Mouse (Mus musculus): Measurements from ENCODE around the gene Gstp3.
"Not testable (repeated sequence)": the region's sequence is repeated elsewhere in the genome, so short reads cannot be mapped to it uniquely, and the experiment has no call there.

Gstp3 gene

GRCm38 (mm10) chr19:4060899-4061465 lies 1.6 kb upstream of the Gstp3 start:
- no peak for DNase-seq (ENCODE audit: low read depth)

GRCm38 (mm10) chr19:4060044-4060898 lies 902 bp upstream of the Gstp3 start:
- DNase-seq (ENCODE audit: low read depth) = not testable (repeated sequence)

- DNase-seq (ENCODE audit: low read depth) = no peak
Observed at GRCm38 (mm10) chr19:4058581-4058980, 788 bp downstream of the Gstp3 start.

GRCm38 (mm10) chr19:4057962-4058361 lies 1.4 kb downstream of the Gstp3 start:
- DNase-seq (ENCODE audit: low read depth) = no peak

GRCm38 (mm10) chr19:4057389-4057788 lies 2.0 kb downstream of the Gstp3 start:
- no peak for DNase-seq (ENCODE audit: low read depth)

GRCm38 (mm10) chr19:4056727-4057126 lies 2.6 kb downstream of the Gstp3 start:
- no peak for DNase-seq (ENCODE audit: low read depth)

GRCm38 (mm10) chr19:4055947-4056693 lies 3.2 kb downstream of the Gstp3 start:
- no peak for DNase-seq (ENCODE audit: low read depth)

GRCm38 (mm10) chr19:4055216-4055946 lies 4.0 kb downstream of the Gstp3 start:
- no peak for DNase-seq (ENCODE audit: low read depth)

GRCm38 (mm10) chr19:4054613-4055012 lies 4.8 kb downstream of the Gstp3 start:
- DNase-seq (ENCODE audit: low read depth) = no peak

- DNase-seq (ENCODE audit: low read depth) = peak; percentile 68
Observed at GRCm38 (mm10) chr19:4052516-4053030, 6.8 kb downstream of the Gstp3 start.

- DNase-seq (ENCODE audit: low read depth) = peak; percentile 64
Observed at GRCm38 (mm10) chr19:4051741-4052515, 7.4 kb downstream of the Gstp3 start.

GRCm38 (mm10) chr19:4051016-4051415 lies 8.4 kb downstream of the Gstp3 start:
- DNase-seq (ENCODE audit: low read depth) = no peak

- not testable (repeated sequence) for DNase-seq (ENCODE audit: low read depth)
Observed at GRCm38 (mm10) chr19:4049069-4049468, 10.3 kb downstream of the Gstp3 start.

- DNase-seq (ENCODE audit: low read depth) = peak; percentile 89
Observed at GRCm38 (mm10) chr19:4047859-4048258, 11.5 kb downstream of the Gstp3 start.

GRCm38 (mm10) chr19:4046866-4047254 lies 12.5 kb downstream of the Gstp3 start:
- no peak for DNase-seq (ENCODE audit: low read depth)

- peak; percentile 68 for DNase-seq (ENCODE audit: low read depth)
Observed at GRCm38 (mm10) chr19:4045966-4046865, 13.2 kb downstream of the Gstp3 start, which contains the start of gene Gstp2. Gstp2 (minus strand) TSS chr19:4046023.

GRCm38 (mm10) chr19:4044109-4044508 lies 15.3 kb downstream of the Gstp3 start:
- DNase-seq (ENCODE audit: low read depth) = peak; percentile 72

GRCm38 (mm10) chr19:4042124-4042523 lies 17.2 kb downstream of the Gstp3 start:
- DNase-seq (ENCODE audit: low read depth) = no peak

GRCm38 (mm10) chr19:4041500-4041899 lies 17.9 kb downstream of the Gstp3 start:
- DNase-seq (ENCODE audit: low read depth) = not testable (repeated sequence)

- DNase-seq (ENCODE audit: low read depth) = not testable (repeated sequence)
Observed at GRCm38 (mm10) chr19:4040941-4041340, 18.4 kb downstream of the Gstp3 start.

Measured in 416B (cell line).